Mouse (Mus musculus) intestine, embryonic 14.5 days (tissue): Measurements from ENCODE around the gene Dnajb1. TPM values are rescaled to one million over a fixed set of nuclear protein-coding genes. Genes with fewer than 3 reads are reported as not detected.
A peak's percentile ranks its signal among the peaks of the same experiment; 100 is the strongest.
"Not testable (repeated sequence)": the region's sequence is repeated elsewhere in the genome, so short reads cannot be mapped to it uniquely, and the experiment has no call there.

Source experiments
- ATAC-seq: fragments of 200-750 bp; cut with Nextera tagmentation; replicated peaks from 2 replicates; pipeline ENCODE4 v1.8.0; 2017; ENCODE audit warnings: low read depth, moderate number of reproducible peaks, moderate TSS enrichment, moderate library complexity; ENCODE audit not compliant: low FRiP score, low TSS enrichment
- DNase-seq: peaks from one replicate; pipeline ENCODE4 v3.0.0-alpha.2; 2018; ENCODE audit warnings: low spot score
- H3K27ac ChIP-seq: fragments of 300-500 bp; sonication (generic); 2 replicates; pipeline ENCODE4 v1.5.1; 2014; ENCODE audit warnings: low read depth, mild to moderate bottlenecking, control low read depth
- H3K27me3 ChIP-seq: fragments of 300-500 bp; sonication (generic); replicated peaks from 2 replicates; pipeline ENCODE4 v1.6.1; 2014; ENCODE audit warnings: low read length, control low read depth; ENCODE audit not compliant: control insufficient read depth, insufficient read depth
- H3K36me3 ChIP-seq: fragments of 300-500 bp; sonication (generic); 2 replicates; pipeline ENCODE4 v1.6.1; 2014; ENCODE audit warnings: low read length, control low read depth; ENCODE audit not compliant: control insufficient read depth, insufficient read depth
- H3K4me1 ChIP-seq: fragments of 300-500 bp; sonication (generic); replicated peaks from 2 replicates; pipeline ENCODE4 v1.6.1; 2014; ENCODE audit warnings: low read length, control low read depth, mixed read lengths; ENCODE audit not compliant: control insufficient read depth, insufficient read depth
- H3K4me2 ChIP-seq: fragments of 300-500 bp; sonication (generic); 2 replicates; pipeline ENCODE4 v1.6.1; 2014; ENCODE audit warnings: low read length
- H3K4me3 ChIP-seq: fragments of 300-500 bp; sonication (generic); 2 replicates; pipeline ENCODE4 v1.5.1; 2014; ENCODE audit warnings: low read depth, low read length, control low read depth, mixed read lengths
- H3K9ac ChIP-seq: fragments of 300-500 bp; sonication (generic); 2 replicates; pipeline ENCODE4 v1.6.1; 2014; ENCODE audit warnings: mild to moderate bottlenecking, low read length
- H3K9me3 ChIP-seq: fragments of 300-500 bp; sonication (generic); 2 replicates; pipeline ENCODE4 v1.6.1; 2016; ENCODE audit warnings: low read length, control low read depth; ENCODE audit not compliant: control insufficient read depth
- WGBS: fragments of 180-500 bp; shearing (Covaris S2); extraction: QIAGEN DNeasy Blood & Tissue Kit; methylation state at CpG from one replicate; pipeline ENCODE4 v1.1.7; 2014; 5-methylcytosine and 5-hydroxymethylcytosine counted together
- polyA plus RNA-seq: library from polyadenylated mRNA; unstranded; fragments of >200 nt; fragmentation: Nextera tagmentation; extraction: Ambion mirVana; gene quantifications from 2 replicates; pipeline ENCODE4 v1.2.1, GENCODE M21; 2014

Dnajb1 gene
- polyA plus RNA-seq, 1 experiment from 2014 or later = 46.5 TPM

DNA sequence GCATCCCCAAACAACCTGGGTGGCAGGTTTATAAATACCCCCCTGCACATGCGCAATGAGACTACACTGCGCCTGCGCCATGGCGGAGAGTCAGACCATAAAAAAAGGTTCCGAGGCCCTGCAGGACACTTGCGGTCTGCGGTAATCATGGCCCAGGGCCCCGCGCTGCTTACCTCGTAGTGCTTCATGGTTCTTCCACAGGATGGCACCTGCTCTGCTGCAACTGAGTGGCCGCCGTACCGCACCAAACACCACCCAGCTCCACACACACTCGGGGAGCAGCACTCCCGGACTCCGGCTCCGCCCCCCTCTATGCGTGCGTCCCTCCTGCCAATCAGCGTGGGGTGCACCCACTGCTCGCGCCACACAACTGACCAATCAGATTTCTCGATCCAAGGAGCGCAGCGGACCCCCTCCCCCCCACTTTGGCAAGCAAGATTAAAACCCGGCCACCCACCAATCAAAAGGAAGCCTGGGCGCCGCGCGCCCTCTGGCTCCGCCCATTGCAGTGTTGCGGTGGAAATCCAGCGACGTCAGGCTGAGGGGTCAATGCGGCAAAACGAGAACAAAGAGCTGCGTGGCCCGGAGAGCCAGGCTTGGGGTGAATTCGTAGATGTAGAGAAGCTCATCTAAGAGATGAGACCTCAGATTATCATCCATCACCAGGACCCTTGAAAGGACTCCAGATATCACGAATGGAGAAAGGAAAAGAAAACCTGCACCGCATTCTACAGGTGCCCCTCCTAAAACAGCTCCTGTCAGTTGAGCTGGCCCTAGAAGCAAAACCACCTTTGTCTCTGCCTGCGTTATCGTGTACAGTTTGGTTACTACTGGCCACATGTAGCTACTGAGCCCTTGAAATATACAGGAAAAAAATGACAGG, 13.6 kb upstream of the Dnajb1 start:
- peaks cover 26% of the 10 kb centered on the region for H3K4me1 ChIP-seq
- DNase-seq = peak; percentile 98
- ATAC-seq = peak; percentile 98

DNA sequence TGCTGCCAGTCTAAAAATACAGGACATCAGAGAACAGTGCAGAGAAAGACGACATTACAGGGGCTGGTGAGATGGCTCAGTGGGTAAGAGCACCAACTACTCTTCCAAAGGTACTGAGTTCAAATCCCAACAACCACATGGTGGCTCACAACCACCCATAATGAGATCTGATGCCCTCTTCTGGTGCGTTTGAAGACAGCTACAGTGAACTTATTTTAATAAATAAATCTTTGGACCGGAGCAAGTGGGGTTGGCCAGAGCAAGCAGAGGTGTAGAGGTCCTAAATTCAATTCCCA, 13.0 kb upstream of the Dnajb1 start:
- H3K27ac ChIP-seq = peak overlapping the region; percentile 91
- H3K4me1 ChIP-seq = peaks cover 26% of the 10 kb centered on the region
- H3K9ac ChIP-seq = peak overlapping the region; percentile 63
- not testable (repeated sequence) for H3K9me3 ChIP-seq, H3K36me3 ChIP-seq, H3K27me3 ChIP-seq, ATAC-seq, DNase-seq
- H3K4me2 ChIP-seq = peak overlapping the region; percentile 59
- WGBS = 52% methylated on average over 3 of the region's 3 CpGs
- H3K4me3 ChIP-seq = peak overlapping the region; percentile 92

More for the DNA sequence above, 13.6 kb upstream of the Dnajb1 start:
- Histone ChIP-seq H3K36me3 (0 out of 2 replicates have a peak, but pooled peaks cover 3% of the 10 kb centered on the region), H3K27me3 (no peaks in the 10 kb centered on the region), H3K27ac (peak overlapping the region; percentile 91), H3K4me2 (peak overlapping the region; percentile 88), H3K9me3 (no peaks in the 10 kb centered on the region), H3K4me3 (peak overlapping the region; percentile 92), H3K9ac (peak overlapping the region; percentile 74)
- under 1% methylated on average over 43 of the region's 43 CpGs for WGBS

DNA sequence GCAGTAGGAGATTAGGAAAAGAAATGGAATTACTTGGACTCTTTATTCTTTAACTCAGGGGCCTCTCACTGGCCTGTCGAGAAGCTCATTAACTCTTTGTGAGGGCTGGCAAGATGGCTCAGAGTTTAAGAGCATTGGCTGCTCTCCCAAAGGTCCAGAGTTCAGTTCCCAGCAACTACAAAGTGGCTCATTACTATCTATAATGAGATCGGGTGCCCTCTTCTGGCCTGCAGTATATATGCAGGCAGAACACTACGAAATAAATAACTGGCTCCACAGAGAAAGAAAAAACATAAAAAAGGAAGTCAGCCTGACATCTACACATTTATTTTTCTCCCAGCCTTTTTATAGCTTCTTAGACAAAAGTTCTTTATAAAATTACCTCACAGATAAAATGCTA, 11.6 kb upstream of the Dnajb1 start:
- no peak overlapping the region for H3K4me2 ChIP-seq
- H3K27me3 ChIP-seq = no peaks in the 10 kb centered on the region
- no peaks in the 10 kb centered on the region for H3K9me3 ChIP-seq
- no peak overlapping the region for H3K4me3 ChIP-seq
- no peak for DNase-seq
- ATAC-seq = no peak
- H3K36me3 ChIP-seq = no peaks in the 10 kb centered on the region
- WGBS = 35% methylated on average over 3 of the region's 3 CpGs
- no peak overlapping the region for H3K27ac ChIP-seq
- no peak overlapping the region for H3K9ac ChIP-seq
- H3K4me1 ChIP-seq = peaks cover 19% of the 10 kb centered on the region

DNA sequence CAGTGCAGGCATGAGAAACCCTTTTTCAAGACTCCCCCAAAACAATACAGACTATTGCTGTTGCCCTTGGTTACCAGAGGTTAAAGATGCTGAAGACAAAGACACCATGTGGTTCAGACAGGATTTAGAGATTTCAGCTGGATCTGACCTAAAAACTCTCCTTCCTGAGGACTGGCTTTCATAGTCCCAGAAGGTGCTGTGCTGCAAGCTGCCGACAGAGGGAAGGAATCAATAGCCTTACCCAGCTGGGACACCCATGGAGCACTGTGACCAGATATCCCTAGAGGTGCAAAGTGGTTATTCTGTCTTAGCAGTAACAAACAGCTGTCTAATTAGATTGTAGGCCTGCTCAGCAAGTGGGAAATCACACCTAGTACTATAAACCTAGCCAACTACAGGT, 9.8 kb upstream of the Dnajb1 start:
- Histone ChIP-seq H3K9me3 (no peaks in the 10 kb centered on the region), H3K36me3 (no peaks in the 10 kb centered on the region), H3K27ac (no peak overlapping the region), H3K9ac (no peak overlapping the region), H3K27me3 (no peaks in the 10 kb centered on the region), H3K4me2 (no peak overlapping the region), H3K4me1 (peaks cover 3% of the 10 kb centered on the region; the same call in 1 of the 2 replicates), H3K4me3 (no peak overlapping the region)
- WGBS = 13% methylated on average over 1 of the region's 1 CpGs
- ATAC-seq = no peak
- no peak for DNase-seq

DNA sequence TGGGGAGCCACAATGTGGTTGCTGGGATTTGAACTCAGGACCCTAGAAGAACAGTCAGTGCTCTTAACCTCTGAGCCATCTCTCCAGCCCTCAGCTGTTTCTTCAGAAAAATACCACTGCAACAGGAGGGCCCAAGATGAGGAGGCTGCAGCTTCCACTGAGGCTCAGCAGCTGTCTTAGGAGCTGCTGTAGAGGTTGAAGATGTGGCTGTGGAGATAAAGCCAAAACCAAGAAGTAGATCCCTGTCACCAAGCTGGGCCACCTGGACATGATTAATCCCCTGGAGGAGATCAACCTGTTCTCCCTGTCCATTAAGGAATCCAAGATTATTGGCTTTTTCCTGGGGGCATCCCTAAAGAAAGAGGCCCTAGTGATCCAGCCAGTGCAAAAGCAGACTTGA, 8.2 kb upstream of the Dnajb1 start:
- H3K27ac ChIP-seq = no peak overlapping the region
- no peaks in the 10 kb centered on the region for H3K27me3 ChIP-seq
- ATAC-seq (no peak), DNase-seq (no peak)
- H3K9me3 ChIP-seq = no peaks in the 10 kb centered on the region
- H3K4me1 ChIP-seq = no peaks in the 10 kb centered on the region
- H3K4me2 ChIP-seq = no peak overlapping the region
- H3K9ac ChIP-seq = no peak overlapping the region
- no peaks in the 10 kb centered on the region for H3K36me3 ChIP-seq
- H3K4me3 ChIP-seq = no peak overlapping the region

DNA sequence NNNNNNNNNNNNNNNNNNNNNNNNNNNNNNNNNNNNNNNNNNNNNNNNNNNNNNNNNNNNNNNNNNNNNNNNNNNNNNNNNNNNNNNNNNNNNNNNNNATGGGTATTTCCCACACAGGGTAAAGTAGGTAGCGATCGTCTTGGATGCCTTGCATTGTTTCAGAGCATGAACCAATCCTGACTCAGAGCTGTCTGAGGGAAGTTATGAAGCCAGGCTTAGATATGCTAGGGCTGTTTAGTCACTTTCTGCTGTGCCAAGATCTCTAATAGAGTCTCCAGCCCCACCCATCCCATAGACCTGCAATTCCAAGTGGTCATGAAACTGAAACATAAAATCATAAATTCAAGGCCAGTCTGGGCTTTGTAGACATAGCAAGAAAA, 5.4 kb upstream of the Dnajb1 start:
- Histone ChIP-seq H3K9me3 (no peaks in the 10 kb centered on the region), H3K27me3 (no peaks in the 10 kb centered on the region), H3K4me3 (no peak overlapping the region), H3K4me2 (no peak overlapping the region), H3K4me1 (peaks cover 4% of the 10 kb centered on the region), H3K36me3 (no peaks in the 10 kb centered on the region), H3K9ac (no peak overlapping the region), H3K27ac (0 out of 2 replicates have a peak overlapping the region, but pooled peaks have one; percentile 16)
- no peak; the same call in 1 of the 2 replicates for ATAC-seq
- 73% methylated on average over 2 of the region's 2 CpGs for WGBS
- no peak for DNase-seq

DNA sequence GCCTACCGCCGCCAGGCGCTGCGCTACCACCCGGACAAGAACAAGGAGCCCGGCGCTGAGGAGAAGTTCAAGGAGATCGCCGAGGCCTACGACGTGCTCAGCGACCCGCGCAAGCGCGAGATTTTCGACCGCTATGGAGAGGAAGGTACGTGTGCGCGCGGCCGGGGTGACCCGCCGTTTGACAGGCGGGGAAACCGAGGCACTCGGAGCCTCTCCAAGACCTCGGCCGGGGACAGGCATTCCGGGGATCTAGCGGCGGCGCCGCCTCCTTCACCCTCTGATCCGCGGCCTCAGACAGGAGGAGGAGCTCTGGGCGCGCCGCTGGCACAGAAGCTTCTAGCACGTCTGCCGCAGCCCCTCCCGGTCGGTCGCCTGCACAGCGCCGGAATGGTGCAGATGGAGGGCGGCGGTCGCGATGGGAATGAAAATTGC, 421 bp downstream of the Dnajb1 start:
- peak overlapping the region; percentile 97 for H3K4me2 ChIP-seq
- peak; percentile 74 for ATAC-seq
- no peaks in the 10 kb centered on the region for H3K9me3 ChIP-seq
- H3K9ac ChIP-seq = peak overlapping the region; percentile 84
- H3K27me3 ChIP-seq = no peaks in the 10 kb centered on the region
- peak overlapping the region; percentile 79 for H3K4me3 ChIP-seq
- peak overlapping the region; percentile 96 for H3K27ac ChIP-seq
- WGBS = under 1% methylated on average over 47 of the region's 51 CpGs
- peaks cover 11% of the 10 kb centered on the region for H3K4me1 ChIP-seq
- H3K36me3 ChIP-seq = peaks cover 38% of the 10 kb centered on the region
- DNase-seq = no peak

DNA sequence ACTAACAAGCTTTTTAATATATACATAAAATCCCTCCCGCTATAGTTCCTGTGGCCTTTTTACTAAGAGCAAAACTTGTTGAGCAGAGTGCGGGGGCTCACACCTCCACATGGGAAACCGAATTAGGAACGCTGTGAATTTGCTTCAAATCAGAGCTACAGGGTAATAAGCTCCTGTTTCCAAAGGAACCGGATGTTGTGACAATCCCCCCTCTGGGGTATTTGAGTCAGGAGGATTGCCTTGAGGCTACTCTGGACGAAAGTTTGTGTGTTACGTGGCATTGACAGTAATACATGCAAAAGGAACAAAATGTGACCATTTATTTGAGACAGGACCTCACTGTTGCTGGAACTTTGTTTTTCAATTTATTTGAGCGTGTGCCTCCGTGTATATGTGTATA, 1.1 kb downstream of the Dnajb1 start:
- H3K4me2 ChIP-seq = peak overlapping the region; percentile 97
- DNase-seq = no peak
- H3K36me3 ChIP-seq = peaks cover 43% of the 10 kb centered on the region
- peaks cover 11% of the 10 kb centered on the region for H3K4me1 ChIP-seq
- ATAC-seq = no peak
- H3K27me3 ChIP-seq = no peaks in the 10 kb centered on the region
- WGBS = 31% methylated on average over 9 of the region's 9 CpGs
- no peaks in the 10 kb centered on the region for H3K9me3 ChIP-seq
- peak overlapping the region; percentile 96 for H3K27ac ChIP-seq
- H3K4me3 ChIP-seq = peak overlapping the region; percentile 79
- peak overlapping the region; percentile 84 for H3K9ac ChIP-seq
